Mouse (Mus musculus) kidney, adult 2 months (tissue): ENCODE measurements around the gene B3gnt7.

Experiments
- CTCF ChIP-seq: fragments of 200-500 bp; conservative IDR thresholded peaks from 2 replicates; pipeline ENCODE4 v1.5.1; 2011; ENCODE audit warnings: low read depth, mild to moderate bottlenecking, control low read depth, low read length, moderate library complexity, mixed read lengths; ENCODE audit not compliant: insufficient read depth, insufficient read length
- POLR2A ChIP-seq: fragments of 200-500 bp; IDR thresholded peaks from one replicate; pipeline ENCODE4 v1.6.1; 2011; ENCODE audit warnings: low read depth, low read length, control low read depth

DNA sequence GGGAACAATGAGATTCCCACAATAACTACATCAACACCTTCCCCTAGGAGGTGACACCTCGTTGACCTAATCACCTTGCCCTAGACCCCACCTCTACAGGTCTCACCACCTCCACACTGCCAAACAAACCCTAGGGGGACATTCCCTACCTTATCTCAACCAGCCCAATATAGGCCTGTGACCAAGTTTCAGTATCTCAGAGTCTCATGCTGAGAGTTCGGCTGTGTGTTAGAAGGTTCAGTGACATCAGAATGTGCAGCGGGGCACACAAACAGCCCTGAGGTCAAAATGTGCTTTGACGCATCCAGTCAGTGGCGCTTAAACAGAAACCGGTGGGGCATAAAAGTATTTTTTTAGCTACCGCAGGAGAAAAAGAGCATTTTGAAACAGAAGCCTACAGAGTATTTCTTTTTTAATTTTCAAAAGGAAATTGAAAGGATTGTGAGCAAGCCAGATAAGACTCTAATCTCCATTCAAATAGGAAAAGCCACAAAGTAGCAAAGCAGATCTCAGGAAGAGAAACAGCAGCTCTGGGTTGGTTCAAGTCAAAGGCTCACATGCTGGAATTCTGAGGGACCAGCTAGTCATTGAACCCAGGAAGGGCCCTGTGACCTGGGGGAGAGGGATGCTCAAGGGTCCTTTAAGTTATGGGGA, 44.3 kb upstream of the B3gnt7 start:
- no peak for TF ChIP-seq POLR2A
- no peak for TF ChIP-seq CTCF
